Mouse (Mus musculus) MEL-GATA-1-ER (cell line): ENCODE results near the gene Stat3.

Experiments used
- DNase-seq: peaks from one replicate; pipeline ENCODE4 v3.0.0-alpha.2; 2012; ENCODE audit warnings: low read depth; ENCODE audit errors: extremely low read depth

Gene Stat3

GRCm38 (mm10) chr11:100927386-100927785, 12.0 kb downstream of the Stat3 start:
- DNase-seq: no peak

DNA sequence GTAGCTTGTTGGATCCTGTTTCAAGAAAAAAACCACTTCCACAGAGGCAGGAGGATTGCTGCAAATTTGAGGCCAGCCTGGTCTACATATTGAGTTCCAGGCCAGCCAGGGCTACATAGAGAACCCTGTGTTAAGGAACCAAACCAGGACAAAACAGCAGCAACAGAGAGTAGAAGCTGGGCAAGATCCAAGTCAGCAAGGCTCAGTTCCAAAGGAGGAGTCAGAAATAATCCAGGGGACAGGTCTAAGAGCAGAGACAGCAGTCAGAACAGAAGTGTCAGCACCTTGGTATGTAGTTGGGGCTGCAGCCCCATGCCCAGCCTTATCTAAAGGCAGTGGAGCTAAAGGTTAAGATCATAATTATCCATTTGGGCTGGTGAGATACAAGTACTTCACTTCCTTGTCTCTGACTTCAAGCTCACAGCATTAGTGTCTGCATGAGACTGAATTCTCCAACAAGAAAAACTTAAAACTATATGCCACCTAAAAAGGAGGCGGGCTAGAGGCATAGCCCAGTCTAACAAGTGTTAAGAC, 14.9 kb downstream of the Stat3 start:
- no peak for DNase-seq

- no peak for DNase-seq
Observed at GRCm38 (mm10) chr11:100920887-100921624, 18.3 kb downstream of the Stat3 start.

- no peak for DNase-seq
Observed at GRCm38 (mm10) chr11:100918007-100918406, 21.3 kb downstream of the Stat3 start.

- no peak for DNase-seq
Observed at GRCm38 (mm10) chr11:100916432-100916971, 22.8 kb downstream of the Stat3 start.

DNA sequence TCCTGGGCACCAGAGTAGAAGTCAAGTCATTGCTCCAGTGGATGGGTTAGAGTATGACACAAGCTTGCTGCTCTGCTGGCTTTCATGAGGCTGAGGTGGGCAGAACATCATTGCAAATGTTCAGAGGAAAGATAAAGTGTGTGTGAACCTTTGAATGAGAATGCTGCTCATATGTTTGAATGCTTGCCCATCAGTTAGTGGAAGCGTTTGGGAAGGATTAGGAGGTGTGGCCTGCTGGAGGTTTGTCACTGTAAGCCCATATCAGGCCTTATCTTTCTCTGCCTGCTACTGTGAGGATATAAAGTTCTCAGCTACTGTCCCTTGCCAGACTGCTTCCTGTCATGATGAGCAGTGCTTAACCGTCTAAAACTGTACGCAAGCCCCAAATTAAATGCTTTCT, 24.3 kb downstream of the Stat3 start:
- DNase-seq: no peak

- DNase-seq: no peak
Observed at GRCm38 (mm10) chr11:100914415-100914814, 24.9 kb downstream of the Stat3 start.

DNA sequence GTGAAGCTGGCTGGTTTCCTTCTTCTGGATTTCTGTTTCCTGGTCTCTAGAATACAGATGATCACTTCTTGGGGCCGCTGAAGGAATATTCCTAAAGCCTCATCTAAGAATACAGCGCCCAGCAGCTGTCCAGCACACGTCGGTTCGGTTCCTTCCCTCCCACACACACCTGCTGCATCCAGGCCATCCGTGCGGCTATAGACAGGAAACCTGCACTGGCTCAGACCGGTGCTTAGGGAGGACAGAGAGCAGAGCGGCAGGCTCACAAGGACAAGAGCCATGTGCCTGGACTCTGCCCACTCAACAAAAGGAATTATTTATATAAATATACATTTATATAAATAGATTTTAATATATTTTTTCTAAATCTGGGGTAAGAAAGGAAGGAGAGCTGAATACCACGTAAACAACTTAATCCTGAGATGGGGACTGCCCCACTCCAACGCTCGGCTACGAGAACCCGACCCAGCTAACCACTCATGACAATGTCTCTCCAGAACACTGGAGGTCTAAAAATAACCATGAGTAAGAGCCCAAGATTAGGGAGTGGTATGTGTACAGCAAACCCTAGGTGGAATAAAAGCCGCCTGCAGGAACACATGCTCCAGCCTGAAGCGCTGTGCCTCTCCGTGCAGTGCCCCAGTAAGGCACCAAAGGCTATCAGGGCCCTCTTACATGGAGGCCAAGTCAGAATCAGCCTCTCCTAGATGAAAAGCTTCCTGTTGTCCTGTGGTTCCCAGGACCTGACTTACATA, 26.8 kb downstream of the Stat3 start:
- DNase-seq: no peak

- no peak for DNase-seq
Observed at GRCm38 (mm10) chr11:100908567-100908966, 30.8 kb downstream of the Stat3 start.

GRCm38 (mm10) chr11:100908112-100908511, 31.2 kb downstream of the Stat3 start:
- no peak for DNase-seq

- no peak for DNase-seq
Observed at GRCm38 (mm10) chr11:100906885-100907284, 32.5 kb downstream of the Stat3 start.

GRCm38 (mm10) chr11:100905929-100906328, 33.4 kb downstream of the Stat3 start:
- peak; percentile 70 for DNase-seq

DNA sequence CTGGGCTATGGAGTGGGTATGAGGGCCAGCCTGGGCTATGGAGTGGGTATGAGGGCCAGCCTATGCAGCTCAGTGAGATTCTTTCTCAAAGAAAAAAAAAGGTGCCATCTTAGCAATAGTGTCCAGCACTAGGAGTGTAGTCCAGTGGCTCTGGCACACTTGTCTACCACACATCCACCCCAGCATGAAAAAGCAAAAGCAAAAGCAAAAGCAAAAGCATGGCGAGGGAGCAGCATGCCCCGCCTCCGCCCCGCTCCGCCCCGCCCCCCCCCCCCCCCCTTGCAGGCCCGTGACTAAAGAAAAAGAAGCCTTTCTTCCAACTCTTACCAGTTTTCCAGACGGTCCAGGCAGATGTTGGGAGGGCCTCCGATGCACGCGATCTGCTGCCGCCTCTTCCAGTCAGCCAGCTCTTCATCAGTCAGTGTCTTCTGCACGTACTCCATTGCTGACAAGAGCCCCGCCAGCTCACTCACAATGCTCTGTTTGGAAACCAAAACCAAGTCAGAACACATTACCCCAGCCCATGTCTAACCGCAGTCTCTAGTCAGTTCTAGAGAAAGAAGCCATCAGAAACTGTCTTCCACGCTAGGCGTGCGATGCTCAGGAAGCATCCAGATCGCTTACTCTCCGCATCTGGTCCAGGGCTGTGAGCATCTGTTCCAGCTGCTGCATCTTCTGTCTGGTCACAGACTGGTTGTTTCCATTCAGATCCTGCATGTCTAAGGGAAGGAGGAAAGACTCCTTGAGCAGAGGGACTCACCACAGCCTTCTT, 34.6 kb downstream of the Stat3 start:
- DNase-seq: no peak

DNA sequence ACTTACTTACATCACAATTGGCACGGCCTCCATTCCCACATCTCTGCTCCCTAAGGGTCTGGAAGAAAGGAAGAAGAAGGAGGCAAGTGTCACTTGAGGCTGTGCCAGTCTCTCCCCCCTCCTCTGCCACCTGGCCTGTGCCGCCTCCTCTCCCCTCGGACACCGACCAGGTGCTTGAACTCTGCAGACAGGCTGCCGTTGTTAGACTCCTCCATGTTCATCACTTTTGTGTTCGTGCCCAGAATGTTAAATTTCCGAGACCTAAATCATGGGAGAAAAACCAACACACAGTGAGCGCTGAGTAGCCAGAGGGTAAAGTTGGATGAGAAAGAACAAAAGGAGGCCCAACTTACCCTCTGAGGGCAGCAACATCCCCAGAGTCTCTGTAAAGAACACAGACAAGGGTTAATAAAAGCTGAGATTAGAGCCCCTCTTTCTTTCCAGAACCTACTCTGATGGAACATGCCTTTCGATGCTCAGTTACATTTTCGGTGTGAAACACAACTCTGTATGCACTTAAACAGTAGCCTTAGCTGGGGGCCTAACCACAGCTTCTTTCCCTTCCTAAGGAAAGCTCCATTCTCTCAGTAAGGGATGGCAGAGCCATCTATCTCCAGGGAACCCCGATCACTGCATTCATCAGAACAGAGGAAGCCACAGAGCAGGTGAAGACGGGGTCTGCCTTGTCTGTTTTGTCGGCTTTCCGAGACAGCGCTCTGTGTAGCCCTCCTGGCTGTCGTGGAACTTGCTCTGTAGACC, 40.7 kb downstream of the Stat3 start:
- no peak for DNase-seq

GRCm38 (mm10) chr11:100897294-100898231, 41.8 kb downstream of the Stat3 start:
- DNase-seq: no peak

DNA sequence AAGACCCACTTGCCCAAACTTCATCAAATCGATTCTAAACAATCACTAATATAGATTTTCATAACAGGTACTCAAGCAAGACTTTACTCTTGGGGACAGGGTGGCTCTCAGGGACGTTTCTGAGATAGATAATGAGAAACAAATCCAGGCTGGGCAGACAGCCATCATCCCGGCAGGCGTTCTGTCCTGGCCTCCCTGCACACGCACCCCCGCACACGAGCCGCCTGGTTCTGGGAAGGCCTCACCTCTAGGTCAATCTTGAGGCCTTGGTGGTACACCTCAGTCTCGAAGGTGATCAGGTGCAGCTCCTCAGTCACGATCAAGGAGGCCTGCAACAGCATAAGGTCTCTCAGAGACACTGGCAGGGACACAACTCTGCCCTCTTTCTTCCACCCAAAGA, 43.3 kb downstream of the Stat3 start:
- no peak for DNase-seq

- no peak for DNase-seq
Observed at GRCm38 (mm10) chr11:100894146-100894918, 45.0 kb downstream of the Stat3 start.

GRCm38 (mm10) chr11:100893482-100893881, 45.9 kb downstream of the Stat3 start:
- peak; percentile 84 for DNase-seq

DNA sequence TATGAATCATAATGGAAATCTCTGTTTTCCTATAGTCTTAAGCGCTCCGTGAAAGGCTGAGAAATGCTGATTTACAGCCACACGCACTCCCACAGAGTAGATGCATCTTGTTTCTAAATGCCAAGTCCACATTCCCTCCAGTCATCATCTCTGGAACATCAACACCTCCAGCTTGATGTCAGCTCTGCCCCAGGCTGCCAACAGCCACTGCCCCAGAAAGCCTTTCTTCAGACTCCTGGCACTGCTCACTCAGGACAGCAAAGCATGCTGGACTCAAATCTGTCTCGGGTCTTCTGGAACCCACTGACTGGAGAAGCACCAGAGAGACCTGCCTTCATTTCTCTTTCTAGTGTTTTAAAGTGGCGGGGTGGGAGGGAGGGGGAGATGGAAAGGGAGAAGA, 46.9 kb downstream of the Stat3 start:
- no peak for DNase-seq
